Mouse (Mus musculus) right cerebral cortex, adult 18-20 months (tissue): Measurements from ENCODE around the gene Cpeb3.
"Not testable (repeated sequence)": the region's sequence is repeated elsewhere in the genome, so short reads cannot be mapped to it uniquely, and the experiment has no call there.

Experiments used
- DNase-seq: peaks from one replicate; pipeline ENCODE4 v3.0.0; 2022; ENCODE audit warnings: mixed read lengths

The Cpeb3 gene

DNA sequence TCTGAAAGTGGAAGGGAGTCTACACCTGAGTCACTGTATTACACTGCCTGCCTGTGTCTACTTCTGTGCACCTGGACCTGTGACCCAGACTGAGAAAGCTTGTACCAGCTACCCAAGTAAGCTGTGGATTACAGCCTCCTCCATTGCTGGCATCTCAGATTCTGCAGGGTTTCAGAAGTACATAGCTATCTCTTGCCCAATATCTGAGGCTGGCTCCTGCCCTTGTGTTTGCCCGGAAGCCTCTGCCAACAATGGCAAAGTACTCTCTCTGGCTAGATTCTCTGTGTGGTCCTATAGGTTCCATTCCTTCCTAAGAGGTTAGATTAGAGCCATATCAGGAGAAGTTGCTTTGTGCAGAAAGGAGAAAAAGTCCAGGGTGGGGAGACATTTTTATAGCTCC is 129.8 kb downstream of the Cpeb3 start:
- DNase-seq: no peak

DNA sequence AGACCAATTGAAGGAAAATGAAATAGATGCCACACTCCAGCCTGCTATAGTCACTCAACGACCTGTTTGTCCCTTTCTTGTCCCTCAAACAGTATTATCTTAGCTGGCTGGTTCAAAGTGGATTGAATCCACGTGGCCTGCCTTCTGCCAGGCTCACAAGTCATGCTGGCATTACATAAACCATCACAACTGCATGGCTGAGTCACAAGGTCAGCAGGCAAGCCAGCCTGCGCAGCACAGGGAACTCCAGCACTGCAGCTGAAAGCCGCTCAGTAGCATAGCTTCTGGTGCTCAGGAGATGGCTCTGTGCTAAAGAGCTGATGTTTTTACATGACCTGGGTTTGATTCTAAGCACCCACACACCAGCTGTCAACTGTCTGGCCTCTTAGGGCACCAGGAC is 130.3 kb downstream of the Cpeb3 start:
- DNase-seq: peak; percentile 71

DNA sequence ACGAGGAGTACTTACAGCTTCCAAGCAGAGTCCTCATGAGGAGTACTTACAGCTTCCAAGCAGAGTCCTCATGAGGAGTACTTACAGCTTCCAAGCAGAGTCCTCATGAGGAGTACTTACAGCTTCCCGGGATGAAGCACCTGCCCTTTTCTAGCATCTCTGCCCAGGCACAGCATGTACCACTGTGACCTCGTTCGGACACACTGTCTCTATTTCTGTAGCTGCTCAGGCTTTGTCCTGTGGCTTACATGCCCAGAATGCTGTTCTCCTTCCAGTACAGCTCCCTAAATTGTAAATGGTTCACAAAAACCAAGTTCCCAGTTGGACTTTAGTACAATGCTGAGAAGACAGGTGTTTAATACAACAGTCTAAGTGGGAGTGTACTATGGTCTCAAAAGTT is 131.1 kb downstream of the Cpeb3 start:
- not testable (repeated sequence) for DNase-seq

- DNase-seq: no peak
These were observed 131.8 kb downstream of the Cpeb3 start for GRCm38 (mm10) chr19:37076646-37077045.

DNA sequence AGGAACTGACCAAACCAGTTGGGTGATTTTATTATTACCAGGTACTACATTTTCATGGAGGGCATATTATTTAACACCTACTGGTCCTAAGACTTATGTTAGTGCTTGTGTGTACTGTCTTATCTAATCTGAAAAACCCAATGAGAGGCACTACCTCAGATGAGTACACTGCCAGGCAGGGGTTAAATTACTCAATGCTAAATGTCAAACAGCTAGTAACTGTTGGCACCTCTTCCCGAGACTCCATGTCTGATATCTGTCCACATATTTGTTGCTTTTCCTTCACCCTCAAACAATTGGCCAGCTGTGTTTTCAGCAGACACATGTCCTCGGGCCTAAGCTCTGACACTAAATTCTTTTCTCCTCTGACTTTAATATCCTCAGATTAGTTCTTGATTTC is 132.3 kb downstream of the Cpeb3 start:
- DNase-seq: no peak

GRCm38 (mm10) chr19:37075690-37076089 is 132.7 kb downstream of the Cpeb3 start:
- peak; percentile 84 for DNase-seq

DNA sequence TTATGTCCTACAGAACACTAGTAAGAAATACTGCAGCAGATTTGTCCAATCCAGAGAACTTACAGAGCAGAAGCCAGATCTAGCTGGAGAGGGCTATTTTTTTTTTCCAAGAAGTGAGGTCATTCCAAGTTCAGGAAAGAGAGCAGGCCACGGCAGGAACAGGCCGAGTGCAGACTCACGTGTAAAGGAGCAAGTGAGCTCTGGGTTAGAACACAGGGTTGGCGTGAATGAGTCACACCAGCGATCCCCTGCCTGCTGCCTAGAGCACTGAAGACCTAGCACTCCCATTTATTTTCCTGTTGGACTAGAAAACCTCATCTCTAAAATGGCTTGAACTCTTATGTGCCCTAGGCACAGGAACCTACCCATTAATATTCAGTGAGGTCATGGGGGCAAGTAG is 133.7 kb downstream of the Cpeb3 start:
- no peak for DNase-seq

- DNase-seq: no peak
These were observed 134.1 kb downstream of the Cpeb3 start for GRCm38 (mm10) chr19:37074276-37074675.

- DNase-seq: peak; percentile 76
These were observed 135.4 kb downstream of the Cpeb3 start for GRCm38 (mm10) chr19:37072871-37073629.

GRCm38 (mm10) chr19:37069243-37069642 is 139.2 kb downstream of the Cpeb3 start:
- no peak for DNase-seq

- no peak for DNase-seq
These were observed 148.3 kb downstream of the Cpeb3 start for GRCm38 (mm10) chr19:37060078-37060477.

DNA sequence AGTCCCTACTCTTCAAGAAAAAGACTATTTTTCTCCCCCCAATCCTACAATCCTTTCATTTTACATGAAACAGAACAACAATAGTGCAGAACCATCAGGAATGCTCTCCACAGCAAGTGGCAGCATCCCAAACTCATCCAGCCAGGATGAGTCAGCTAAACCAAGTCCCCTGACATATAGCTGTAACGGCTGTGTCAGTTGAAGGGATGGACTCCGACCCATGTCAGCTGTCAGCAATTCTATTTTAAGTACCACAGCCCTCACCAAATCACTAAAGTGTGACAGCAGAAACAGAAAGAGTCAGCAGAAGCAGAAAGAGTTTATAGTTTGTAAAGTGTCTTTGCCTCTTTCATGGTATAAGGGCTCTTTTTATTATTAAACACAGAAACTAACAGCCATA is 148.8 kb downstream of the Cpeb3 start:
- peak; percentile 48 for DNase-seq

DNA sequence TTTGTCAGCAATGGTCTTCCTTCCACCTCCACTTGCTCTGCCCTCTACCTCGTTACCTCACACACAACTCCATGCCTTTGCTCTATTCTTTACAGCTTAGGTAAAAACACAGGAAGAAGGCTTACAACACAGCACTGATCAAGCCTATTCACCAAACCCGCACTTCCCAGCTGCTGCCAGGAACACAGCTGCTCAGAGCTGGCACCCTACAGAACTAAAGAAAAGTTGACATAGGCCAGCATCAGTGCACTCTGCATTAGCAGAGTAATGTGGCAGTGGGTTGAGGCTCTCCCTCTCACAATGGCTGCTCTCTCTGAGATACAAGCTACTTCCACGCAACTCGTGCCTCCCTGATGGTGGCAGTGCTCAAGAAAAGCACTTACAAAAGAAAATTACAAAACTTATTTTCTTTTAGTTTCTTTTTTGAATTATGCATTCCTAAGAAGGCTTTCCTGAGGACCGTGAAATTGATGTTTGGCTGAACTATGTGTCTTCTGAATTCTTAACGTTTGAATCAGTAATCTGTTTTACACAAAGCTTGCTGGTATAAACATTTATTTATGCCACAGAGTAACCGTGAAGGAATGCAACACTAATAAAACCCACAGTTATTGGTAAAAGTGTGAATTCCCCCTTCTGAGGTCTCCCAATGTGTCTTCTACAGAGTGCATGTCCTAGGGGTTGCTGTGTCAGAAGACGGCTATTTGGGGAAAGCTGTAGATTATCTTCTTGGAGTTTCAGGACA is 151.1 kb downstream of the Cpeb3 start:
- DNase-seq: no peak

DNA sequence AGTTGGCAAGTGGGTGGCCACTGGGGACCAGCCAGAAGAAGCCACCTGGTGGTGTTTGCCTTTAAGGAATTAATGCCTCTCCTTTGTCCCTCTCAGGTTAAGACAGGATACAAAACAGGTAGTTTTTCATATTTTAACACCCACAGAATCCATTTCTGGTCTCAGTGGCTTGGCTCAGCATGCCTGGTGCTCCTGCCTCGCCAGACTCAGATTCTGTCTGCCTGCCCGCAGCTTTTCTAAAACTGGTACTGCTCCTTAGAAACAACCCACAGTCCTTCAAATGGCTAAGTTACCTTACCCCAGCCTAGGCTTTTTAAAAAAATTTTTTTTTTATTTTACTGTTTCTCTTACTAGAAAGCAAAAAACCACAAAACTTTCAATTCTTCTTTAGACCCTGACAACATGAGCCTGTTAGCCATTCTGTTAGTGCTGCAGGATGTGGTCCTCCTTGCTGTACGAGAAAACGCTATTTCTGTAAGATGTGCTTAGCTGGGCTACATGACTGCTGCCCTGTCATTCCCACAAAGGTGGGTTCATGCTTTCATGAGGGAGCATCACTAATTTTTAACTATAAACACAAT is 152.3 kb downstream of the Cpeb3 start:
- DNase-seq: no peak

- peak; percentile 60 for DNase-seq
These were observed 157.6 kb downstream of the Cpeb3 start for GRCm38 (mm10) chr19:37050643-37051345.

DNA sequence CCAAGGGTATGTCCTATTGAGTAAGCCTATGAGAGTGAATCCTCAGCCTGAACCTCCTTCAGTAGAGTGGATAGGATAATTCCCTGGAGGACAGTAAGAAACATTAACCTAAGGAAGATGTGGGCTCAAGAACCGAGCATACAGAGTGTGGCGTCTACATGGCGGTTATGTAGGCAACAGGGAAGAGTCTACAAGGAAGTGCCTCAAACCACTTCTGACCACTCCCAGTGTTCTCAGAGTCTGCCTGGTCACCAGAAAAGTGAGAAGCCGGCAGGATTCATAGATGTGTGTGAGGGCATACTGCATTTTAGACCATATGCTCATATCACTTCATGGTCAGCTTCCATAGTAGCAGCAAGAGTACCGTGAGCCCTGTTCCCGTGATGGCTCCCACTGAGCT is 159.9 kb downstream of the Cpeb3 start:
- DNase-seq: no peak

- DNase-seq: no peak
These were observed 164.0 kb downstream of the Cpeb3 start for GRCm38 (mm10) chr19:37044431-37044830.

- DNase-seq: no peak
These were observed 167.5 kb downstream of the Cpeb3 start for GRCm38 (mm10) chr19:37040906-37041305.

- DNase-seq: no peak
These were observed 176.0 kb downstream of the Cpeb3 start for GRCm38 (mm10) chr19:37032364-37032763.

GRCm38 (mm10) chr19:37031446-37031845 is 177.0 kb downstream of the Cpeb3 start:
- DNase-seq: no peak

GRCm38 (mm10) chr19:37029771-37030170 is 178.6 kb downstream of the Cpeb3 start:
- no peak for DNase-seq

DNA sequence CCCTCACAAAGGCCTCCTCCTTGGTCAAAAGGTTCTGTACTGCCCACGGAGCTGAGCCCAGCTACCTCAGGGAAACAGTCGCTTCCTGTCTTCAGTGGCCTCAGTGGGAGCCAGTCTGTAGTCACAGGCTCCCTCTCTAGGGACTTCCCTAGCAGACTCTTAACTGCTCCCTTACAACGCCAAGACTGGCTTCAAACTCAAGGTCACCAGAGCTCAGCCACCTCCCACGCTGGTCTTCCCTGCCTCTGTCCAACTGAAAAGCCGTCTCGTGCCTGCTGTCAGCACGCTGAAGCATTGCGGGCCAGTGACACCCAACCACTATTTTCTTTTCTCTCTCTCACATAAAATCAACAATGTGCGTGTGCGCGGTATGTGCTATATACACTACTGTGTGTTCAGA is 182.0 kb downstream of the Cpeb3 start:
- no peak for DNase-seq

- no peak for DNase-seq
These were observed 182.5 kb downstream of the Cpeb3 start for GRCm38 (mm10) chr19:37025839-37026319.
